Mouse (Mus musculus): Measurements from ENCODE around the gene Fhit. TPM values are rescaled to one million over a fixed set of nuclear protein-coding genes. Genes with fewer than 3 reads are reported as not detected.
"Not testable (repeated sequence)": the region's sequence is repeated elsewhere in the genome, so short reads cannot be mapped to it uniquely, and the experiment has no call there.

Fhit gene
- 10 to 100 TPM in 2 of 4 experiments, 1 to 10 TPM in 2; 9.2 to 14.5 (median 10.5) TPM for total RNA-seq (2022)

DNA sequence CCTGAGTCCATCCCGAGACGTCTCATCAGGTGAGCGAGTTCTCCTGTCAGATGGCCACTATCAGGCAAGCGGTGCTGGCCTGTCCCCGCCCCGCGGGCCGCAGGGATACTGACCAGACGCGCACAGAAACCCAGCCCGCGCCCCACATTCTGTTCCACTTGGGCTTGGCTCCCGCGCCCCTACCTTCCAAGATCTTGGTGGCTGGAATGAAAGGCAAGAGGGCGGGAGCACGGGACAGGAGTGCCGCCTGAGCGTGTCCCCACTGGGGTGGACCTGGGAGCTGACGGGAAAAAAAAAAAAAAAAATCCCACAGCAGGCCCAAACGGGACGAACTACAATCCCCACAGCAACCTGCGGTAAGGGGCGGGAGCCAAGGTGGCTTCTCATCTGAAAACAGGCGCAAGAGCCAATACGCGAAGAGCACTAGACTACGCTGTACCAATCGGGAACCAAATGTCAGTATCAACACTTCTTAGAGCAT is at the start of gene Fhit:
Gene Fhit (minus strand): TSS at position 285 of the 481 bp plus-strand sequence.
- peak; percentile 93 for DNase-seq

DNA sequence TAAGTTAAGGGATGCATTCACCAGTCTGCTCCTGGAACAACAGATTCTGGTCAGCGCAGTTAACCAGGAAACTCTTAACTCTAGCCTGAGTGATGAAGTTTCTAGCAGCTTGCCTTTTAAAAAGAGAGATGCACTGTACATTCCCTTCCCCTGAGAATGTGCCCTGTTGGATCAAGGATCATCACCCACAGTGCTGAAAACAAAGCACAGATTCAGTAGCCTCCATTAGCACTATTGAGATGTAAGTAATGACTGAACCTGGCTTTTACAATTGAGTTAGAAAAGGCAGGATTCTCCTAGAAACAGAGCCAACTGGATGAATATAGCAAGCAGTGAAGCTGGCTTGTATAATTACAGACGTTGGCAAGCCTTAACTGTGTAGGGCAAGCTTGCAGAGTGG is 45.0 kb upstream of the Fhit start:
- no peak for DNase-seq

DNA sequence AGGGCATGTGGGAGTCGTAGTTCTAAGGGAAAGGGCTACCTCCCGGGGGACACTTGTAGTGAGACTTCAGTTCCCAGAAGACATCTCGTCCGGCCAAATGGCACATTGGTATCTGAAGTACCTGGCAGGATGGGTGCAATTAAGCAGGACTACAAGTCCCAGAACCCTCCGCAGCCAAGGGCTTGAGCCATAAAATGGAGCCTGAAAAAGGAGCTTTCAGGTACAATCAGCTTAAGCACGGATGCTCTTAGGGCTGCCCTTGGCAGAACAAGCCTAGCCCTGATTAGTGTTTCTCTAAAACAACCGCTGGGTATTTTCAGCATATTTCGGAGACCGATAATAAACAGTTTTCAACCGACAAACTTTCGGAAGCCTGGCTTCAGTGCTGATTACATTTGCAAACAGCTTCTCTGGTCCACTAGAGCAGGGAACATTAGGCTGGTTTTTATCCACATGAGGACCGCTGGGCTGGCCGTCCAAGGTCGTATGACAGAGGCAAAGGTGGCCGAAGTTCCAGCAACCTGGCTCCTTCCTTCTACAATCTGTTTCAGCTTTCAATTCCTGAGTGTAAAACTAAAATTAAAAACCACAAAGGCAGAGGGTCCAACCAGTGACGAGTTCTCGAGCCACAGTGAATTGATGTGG is 907 bp downstream of the Fhit start:
- DNase-seq: peak; percentile 84

DNA sequence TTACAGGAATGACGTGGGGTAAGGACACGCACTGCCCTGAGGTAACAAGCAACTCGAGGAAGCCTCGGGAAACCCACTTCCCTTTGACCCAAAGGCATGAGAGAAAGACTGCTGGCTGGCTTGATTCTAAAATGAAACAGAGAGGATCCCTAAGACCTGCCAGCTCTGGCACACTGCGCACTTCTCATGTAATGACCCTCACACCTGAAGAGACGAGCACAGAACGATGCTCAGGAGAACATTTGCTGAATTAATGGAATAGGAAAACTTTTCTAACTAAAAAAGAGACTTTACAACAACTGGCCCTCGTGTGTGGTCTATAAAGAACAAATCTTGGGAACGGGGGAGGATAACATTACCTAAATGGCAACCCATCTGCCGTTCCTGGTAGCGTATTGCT is 2.2 kb downstream of the Fhit start:
- no peak for DNase-seq

DNA sequence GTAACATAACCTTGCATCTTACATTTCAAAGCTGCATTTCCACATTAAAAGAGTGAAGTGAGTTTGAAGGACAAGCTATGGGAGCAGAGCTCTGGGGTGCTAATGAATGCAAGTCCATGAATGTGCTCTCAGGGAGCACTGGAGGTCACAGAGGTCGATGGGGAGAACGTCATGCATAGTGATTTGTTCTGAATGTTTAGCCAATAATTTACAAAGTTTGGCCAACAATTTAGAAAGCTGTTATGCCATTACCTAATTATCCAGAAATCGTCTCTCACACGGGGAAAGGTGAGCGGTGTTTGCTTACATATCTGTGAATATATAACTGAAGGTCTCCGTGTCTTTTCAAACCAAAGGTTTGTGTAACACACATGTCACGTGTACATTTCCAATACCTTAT is 2.8 kb downstream of the Fhit start:
- DNase-seq: no peak

DNA sequence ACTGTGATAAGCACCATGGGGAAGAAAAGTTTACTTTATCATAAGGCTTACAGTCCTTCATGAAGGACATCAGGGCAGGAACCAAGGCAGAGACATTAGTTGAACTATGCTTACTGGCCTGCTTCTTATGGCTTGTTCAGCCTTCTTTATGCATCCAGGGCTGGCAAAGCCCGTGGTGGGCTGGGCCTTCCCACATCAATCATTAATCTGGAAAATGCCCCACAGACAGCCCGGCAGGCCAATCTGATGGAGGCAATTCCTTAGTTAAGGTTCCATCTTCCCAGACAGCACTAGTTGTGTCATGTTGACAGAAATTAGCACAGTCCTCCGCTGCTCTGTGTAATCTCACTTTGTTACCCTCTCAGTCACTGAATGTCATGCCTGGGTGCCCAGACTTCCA is 4.1 kb downstream of the Fhit start:
- DNase-seq: no peak

DNA sequence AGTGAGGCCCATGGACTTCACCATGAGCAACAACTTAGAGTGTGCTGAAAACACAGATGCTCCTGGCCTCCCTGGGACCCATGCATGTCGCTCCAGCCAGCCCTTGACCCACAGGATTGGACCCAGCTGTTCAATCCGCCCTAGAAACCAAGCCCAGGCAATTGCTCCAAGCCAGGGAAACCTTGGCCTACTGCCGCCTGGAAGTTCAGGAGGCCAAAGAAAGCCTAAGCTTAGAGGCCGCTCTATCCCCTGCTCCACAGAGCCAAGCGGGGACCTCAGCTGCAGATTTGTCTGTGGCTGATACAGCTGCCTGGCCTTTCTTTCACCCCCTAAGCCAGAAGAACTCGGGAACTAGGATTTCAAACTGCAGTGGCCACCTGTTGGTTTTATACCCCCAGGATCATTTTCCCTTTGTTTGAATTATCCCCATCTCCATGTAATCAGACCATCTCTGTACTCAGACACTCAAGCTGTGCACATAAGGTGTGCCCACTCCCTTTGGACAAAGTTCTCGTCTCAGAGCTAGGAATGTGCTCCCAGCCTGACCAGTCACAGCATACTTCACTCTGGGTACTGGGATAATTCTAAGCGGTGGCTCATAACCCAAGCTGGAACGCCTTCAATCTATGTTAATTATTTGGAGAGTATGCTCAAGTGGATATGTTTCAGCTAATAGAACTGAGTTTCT is 10.1 kb downstream of the Fhit start:
- no peak for DNase-seq

DNA sequence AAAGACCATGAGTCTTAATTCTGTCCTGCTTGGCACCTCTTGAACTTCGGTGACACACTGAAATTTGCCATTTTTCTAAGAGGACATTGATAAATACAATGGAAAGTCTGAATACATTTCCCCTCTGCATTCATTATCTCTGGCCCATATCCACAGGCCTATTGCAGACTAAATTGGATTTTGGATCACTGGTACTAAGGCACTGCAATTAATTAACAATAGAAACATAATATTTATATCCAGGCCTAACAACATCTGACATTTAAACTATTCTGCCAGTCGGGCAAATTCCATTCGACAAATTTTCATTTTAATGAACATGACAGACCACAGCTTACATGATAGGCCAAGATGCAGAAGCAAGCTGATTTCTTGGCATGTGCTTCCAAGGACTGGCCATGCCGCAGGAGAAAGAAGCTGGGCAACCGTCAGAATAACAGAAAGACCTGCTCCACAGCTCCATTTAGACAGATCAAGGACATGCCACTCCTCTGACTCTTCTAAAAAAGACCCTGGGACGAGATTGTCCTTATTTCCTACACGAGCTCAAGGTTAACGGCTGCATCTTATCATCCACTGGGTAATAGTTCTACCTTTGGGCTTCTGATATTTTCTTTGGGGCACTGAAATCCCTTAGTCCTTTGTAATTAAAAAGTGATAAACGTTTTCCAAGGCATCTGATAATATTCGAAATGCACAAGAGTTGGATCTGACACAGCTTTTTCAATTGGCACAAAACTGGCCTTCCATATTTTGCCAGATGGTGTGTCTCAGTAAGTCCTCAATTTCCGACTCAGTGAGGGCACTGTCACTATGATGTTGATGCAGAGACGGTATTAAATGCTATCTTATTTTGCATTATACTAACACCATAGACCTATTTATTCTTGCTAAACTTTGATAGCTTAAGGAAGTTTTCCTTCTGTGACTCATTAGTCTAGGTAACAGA is 27.8 kb downstream of the Fhit start:
- peak; percentile 18 for DNase-seq

DNA sequence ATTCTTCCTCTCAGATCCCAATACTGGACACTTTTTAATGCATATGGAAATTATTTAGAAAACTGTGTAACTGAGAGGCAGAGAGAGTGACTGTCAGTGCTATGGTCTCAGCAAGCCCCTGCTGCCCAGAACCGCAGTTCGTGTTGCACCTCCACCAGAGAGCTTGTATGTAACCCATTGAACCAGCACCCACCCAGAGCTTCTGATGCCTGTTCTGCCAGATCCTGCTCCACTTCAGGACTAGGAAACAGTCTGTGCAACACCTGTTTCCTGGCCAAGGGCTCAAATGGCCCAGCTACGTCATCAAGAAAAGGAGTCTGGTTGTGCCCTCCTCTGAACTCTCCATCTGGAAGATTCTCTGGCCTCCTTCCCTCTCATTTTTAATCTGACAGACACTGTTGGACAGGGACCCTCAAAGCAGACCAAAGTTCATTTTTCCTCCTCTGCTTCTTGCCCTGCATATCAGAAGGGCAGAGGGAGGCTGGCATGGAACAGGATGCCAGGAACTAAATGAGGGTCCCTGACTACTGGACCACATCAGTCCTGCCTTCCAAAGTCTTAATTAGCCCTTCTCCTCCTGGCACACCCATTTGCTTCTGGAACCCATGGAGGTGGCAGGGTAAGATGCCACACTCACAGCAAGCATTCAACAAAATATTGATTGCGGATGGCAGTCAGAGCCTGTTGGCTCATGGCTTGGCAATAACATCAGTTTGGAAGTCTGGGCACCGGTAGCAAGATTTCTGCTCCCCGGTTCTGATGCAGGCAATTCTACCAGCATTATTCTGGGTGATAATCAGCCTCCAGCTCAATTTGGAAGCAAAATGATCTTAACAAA is 29.0 kb downstream of the Fhit start:
- no peak for DNase-seq

DNA sequence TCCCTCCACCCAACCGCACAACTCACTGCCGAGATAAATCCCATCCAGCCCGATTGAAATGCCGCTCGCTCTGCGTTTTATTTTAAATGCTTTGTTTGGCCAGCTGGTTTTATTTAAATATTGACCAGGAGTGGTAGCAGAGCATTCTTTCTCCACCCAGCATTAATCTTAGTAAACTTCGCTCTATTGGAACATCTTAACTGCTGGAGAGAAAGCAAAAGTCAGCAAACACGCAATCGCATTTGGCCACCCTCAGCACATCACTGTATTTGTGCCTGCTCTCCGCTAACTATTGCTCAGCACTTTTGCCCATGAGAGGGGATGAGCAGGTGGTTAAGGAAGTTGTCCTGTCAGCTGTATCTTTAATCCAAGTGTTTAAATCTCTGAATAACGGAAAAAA is 36.7 kb downstream of the Fhit start:
- DNase-seq: no peak

DNA sequence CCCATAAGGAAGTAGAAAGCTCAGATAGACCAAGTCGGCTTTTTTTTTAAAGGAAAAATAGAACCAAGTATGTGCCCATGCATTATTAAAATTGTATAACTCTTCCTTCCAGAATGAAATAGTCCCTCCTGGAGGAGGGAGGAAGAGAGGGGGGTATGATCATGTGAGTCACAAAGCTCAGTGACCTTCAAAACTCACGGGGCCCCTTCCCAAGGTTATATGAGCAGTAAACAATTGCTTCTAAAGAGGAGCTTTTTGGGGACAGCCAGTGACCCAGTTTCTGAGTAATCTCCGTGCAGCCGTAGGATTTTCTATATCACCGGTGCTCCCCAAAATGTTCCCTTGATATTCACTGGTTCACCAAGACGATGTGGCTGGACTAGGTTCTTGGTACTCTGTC is 42.8 kb downstream of the Fhit start:
- peak; percentile 40 for DNase-seq

DNA sequence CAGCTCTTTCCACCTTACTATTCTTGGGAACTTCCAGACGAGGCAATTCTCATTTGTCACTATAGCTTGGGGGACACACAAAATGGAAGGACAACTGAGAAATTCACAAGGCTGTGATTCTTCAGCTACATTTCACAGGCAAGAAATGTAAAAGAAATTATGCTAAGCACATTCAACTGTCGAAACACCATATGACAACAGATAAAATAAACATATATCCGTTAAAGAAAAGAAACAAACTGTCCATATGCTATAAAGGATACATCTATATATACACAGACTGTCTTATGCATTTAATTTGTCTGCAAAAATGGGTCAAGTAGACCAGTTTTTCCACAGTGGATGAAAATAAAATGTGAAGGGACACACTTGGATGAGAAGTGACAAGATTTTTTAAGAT is 76.2 kb downstream of the Fhit start:
- DNase-seq: no peak

DNA sequence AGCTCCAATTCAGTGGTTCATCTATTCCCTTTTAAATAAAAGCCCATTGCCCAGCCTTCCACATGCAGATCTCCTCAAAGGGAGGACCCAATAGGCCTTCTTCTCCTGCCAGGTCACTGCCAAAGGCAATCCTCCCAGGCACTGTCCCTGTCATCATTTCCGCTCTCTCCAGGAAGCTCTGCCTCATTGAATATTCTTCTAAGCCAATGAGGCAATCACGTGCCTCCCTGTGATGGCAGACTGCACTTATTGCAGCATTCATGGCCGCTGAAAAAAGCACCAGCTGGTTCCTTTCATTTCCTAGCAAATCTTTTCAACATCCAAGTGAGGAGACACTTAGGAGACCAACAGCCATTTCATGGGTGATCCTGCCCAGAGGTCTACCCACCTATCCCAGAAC is 77.9 kb downstream of the Fhit start:
- DNase-seq: no peak

DNA sequence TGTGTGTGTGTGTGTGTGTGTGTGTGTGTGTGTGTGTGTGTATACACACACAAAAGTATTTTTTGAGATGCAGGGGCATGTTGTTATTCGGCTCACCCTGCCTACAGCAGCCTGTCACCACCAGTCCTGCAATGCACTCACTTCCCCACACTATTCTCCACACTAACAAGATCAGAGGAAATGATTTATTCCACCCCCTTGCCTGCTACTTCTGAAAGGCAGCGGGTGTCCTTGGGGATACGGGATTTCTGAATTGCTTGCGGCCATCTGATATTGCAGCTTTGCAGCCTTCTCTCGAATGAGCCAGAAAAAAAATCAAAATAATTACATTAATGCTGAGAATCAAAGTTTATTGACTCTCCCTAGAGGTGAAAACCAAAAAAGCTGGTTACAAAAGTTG is 78.4 kb downstream of the Fhit start:
- DNase-seq: no peak

DNA sequence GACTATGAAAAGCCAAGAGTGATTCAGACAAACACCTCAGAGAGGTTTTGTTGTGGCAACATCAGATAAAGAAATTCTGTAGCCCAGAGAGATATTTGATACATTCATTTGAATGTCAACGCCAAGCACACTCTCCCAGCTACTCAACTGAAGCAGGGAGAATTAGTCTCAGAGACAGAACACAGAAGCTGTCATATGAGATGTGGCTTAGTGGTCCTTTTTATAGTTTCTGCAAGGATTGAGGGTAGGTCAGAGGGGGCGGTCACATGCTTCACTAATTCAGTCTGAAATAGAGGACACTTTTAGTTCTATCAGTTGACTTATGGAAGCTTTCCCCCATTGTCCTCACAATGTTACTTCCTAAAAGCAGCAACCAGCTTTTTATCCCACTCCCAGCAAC is 98.2 kb downstream of the Fhit start:
- no peak for DNase-seq

DNA sequence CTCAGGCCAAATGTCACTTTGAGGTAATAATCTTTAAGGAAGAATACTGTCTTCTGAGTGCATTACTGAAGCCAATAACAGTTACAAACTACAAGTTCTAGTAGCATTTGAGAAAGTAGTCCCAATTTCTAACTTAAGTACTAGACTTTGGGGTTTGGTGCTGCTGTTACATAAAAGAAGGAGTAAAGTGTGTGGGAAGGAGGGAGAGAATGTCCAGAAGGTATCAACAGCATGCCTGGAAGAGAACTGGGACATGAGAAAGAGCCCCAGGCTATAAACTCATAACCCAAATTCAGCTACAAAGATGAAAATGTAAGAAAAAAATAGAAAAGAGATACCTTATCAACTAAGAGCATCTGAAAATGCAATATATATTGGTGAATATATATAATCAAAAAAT is 101.6 kb downstream of the Fhit start:
- DNase-seq: no peak

DNA sequence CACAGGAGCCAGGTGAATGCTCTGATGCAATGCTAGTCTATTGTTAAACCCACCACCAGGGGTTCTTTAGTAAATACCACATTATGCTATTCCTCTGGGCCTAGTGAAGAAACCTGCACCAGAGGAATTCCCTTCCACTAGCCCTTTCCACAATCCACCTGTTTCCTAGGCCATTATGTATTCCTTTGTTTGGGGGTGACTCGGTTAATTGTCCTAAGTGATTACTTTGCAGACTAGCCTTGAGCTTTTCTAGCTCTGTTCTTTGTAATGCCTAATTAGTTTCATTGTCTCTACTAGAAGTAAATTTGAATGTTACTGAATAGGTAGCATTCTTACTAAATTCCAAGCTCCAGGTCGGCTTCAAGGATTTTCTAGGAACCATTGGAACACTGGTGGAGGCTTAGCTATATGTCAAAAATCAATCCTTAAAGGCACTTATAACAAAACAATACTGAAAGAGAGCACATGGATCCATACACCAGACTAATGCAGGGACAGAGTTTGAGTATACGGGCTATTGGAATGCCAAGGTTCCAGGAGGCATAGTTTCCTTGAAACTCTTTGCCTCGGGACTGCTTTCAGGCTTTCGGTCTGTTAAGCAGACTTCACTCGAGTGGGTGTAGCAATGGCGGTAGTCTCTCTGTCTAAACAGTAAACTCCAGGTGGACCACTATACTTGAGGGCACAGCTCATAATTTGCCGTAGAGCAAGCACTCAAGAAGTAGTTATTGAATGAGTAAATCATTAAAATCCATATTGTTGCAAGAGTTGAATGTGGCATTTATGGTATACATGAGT is 122.1 kb downstream of the Fhit start:
- not testable (repeated sequence) for DNase-seq

DNA sequence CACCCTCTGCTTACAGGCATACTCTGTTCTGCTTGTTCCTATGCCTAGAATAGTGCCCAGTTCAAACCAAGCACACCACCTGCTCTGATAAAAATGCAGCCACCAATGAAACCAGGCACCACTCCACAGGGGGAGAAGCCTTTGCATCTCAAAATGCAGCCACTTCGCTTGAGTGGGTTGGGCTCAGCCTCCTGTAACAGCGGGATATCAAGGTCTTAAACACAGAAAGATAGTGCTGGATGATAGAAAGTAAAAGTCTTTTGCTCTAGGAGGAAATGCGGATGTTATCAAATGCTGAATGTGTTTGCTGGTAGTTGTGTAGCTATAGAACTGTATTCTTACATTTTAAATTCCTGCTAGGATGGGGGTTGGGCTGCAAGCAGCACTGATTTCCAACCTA is 140.4 kb downstream of the Fhit start:
- no peak for DNase-seq

DNA sequence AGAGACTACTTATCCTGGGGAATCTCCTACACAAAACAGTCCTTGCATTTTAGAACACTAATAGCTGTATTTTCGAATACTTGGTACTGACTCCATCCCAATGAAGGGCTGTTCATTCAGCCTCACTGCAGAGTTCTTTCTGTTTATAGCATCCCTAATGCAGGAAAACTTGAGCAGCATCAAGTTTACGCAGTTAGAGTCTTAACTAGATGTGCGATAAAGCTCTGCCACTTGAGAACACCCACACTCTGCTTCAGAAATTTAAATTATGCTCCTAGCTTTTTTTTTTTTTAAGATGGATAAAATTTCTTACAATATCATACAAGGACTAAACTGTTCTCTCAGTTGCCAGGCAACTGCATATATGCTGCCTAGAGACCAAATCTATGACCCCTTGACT is 183.2 kb downstream of the Fhit start:
- DNase-seq: no peak

DNA sequence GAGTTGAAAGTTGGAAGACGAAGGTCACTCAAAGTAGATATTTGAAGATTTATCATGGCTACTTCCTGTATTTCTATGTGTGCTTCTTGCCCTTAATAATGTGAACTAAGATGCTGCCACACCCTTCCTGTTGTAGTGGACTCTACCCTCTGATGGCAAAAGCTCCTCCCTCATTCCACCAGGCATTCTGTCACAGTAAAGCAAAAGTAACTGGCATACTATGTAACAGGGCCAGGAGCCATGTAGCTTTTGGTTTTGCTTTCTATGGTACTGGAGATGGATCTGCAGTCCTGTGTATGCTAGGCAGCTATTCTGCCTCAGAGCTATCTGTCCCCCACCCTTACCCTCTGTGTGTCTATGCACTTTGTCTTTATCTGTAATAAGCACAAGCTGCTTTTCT is 220.2 kb downstream of the Fhit start:
- no peak for DNase-seq

DNA sequence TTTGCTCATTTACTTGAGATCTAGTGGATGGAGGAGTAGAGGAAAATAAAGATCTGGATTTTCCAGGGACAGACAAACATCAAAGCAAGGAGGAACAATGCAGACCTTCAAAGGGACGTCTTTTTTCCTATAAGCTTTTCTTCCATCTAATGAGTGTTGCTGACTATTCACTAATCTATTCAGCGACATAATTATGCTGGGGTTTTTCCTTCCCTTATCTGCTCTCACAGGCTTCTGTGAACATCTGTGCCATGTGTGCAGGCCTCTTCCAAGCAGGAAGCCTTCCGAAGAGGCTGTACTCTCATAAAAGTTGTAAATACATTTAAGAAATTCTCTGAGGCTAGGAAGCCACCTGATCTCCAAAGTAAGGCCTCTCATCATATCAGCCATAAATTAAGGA is 228.2 kb downstream of the Fhit start:
- DNase-seq: no peak

Data from adrenal gland, adult 8-10 months (tissue).